Mouse (Mus musculus) intestine, embryonic 14.5 days (tissue): ENCODE data around the gene Gpx4. TPM values are rescaled to one million over a fixed set of nuclear protein-coding genes. Genes with fewer than 3 reads are reported as not detected.
A peak's percentile ranks its signal among the peaks of the same experiment; 100 is the strongest.

Experiments used
- ATAC-seq: fragments of 200-750 bp; cut with Nextera tagmentation; replicated peaks from 2 replicates; pipeline ENCODE4 v1.8.0; 2017; ENCODE audit warnings: low read depth, moderate number of reproducible peaks, moderate TSS enrichment, moderate library complexity; ENCODE audit not compliant: low FRiP score, low TSS enrichment
- DNase-seq: peaks from one replicate; pipeline ENCODE4 v3.0.0-alpha.2; 2018; ENCODE audit warnings: low spot score
- H3K27ac ChIP-seq: fragments of 300-500 bp; sonication (generic); 2 replicates; pipeline ENCODE4 v1.5.1; 2014; ENCODE audit warnings: low read depth, mild to moderate bottlenecking, control low read depth
- H3K27me3 ChIP-seq: fragments of 300-500 bp; sonication (generic); replicated peaks from 2 replicates; pipeline ENCODE4 v1.6.1; 2014; ENCODE audit warnings: low read length, control low read depth; ENCODE audit not compliant: control insufficient read depth, insufficient read depth
- H3K36me3 ChIP-seq: fragments of 300-500 bp; sonication (generic); 2 replicates; pipeline ENCODE4 v1.6.1; 2014; ENCODE audit warnings: low read length, control low read depth; ENCODE audit not compliant: control insufficient read depth, insufficient read depth
- H3K4me1 ChIP-seq: fragments of 300-500 bp; sonication (generic); replicated peaks from 2 replicates; pipeline ENCODE4 v1.6.1; 2014; ENCODE audit warnings: low read length, control low read depth, mixed read lengths; ENCODE audit not compliant: control insufficient read depth, insufficient read depth
- H3K4me2 ChIP-seq: fragments of 300-500 bp; sonication (generic); 2 replicates; pipeline ENCODE4 v1.6.1; 2014; ENCODE audit warnings: low read length
- H3K4me3 ChIP-seq: fragments of 300-500 bp; sonication (generic); 2 replicates; pipeline ENCODE4 v1.5.1; 2014; ENCODE audit warnings: low read depth, low read length, control low read depth, mixed read lengths
- H3K9ac ChIP-seq: fragments of 300-500 bp; sonication (generic); 2 replicates; pipeline ENCODE4 v1.6.1; 2014; ENCODE audit warnings: mild to moderate bottlenecking, low read length
- H3K9me3 ChIP-seq: fragments of 300-500 bp; sonication (generic); 2 replicates; pipeline ENCODE4 v1.6.1; 2016; ENCODE audit warnings: low read length, control low read depth; ENCODE audit not compliant: control insufficient read depth
- WGBS: fragments of 180-500 bp; shearing (Covaris S2); extraction: QIAGEN DNeasy Blood & Tissue Kit; methylation state at CpG from one replicate; pipeline ENCODE4 v1.1.7; 2014; 5-methylcytosine and 5-hydroxymethylcytosine counted together
- polyA plus RNA-seq: library from polyadenylated mRNA; unstranded; fragments of >200 nt; fragmentation: Nextera tagmentation; extraction: Ambion mirVana; gene quantifications from 2 replicates; pipeline ENCODE4 v1.2.1, GENCODE M21; 2014

Gene Gpx4
- polyA plus RNA-seq, 1 experiment from 2014 or later: 623 TPM

- ATAC-seq (no peak), DNase-seq (no peak)
- Histone ChIP-seq H3K4me1 (no peaks in the 10 kb centered on the region), H3K9ac (no peak overlapping the region), H3K27ac (no peak overlapping the region), H3K4me3 (no peak overlapping the region), H3K27me3 (no peaks in the 10 kb centered on the region), H3K4me2 (no peak overlapping the region), H3K9me3 (no peaks in the 10 kb centered on the region), H3K36me3 (0 out of 2 replicates have a peak, but pooled peaks cover 8% of the 10 kb centered on the region)
- 68% methylated on average over 10 of the region's 10 CpGs for WGBS
Measured at GRCm38 (mm10) chr10:80025463-80025862, 21.5 kb upstream of the Gpx4 start.

- DNase-seq (no peak), ATAC-seq (peak; percentile 22; the same call in 1 of the 2 replicates)
- H3K4me1 ChIP-seq: no peaks in the 10 kb centered on the region
- H3K27me3 ChIP-seq: no peaks in the 10 kb centered on the region
- WGBS: 65% methylated on average over 12 of the region's 12 CpGs
- H3K36me3 ChIP-seq: 0 out of 2 replicates have a peak, but pooled peaks cover 8% of the 10 kb centered on the region
- H3K9ac ChIP-seq: no peak overlapping the region
- no peaks in the 10 kb centered on the region for H3K9me3 ChIP-seq
- H3K4me3 ChIP-seq: no peak overlapping the region
- H3K27ac ChIP-seq: no peak overlapping the region
- H3K4me2 ChIP-seq: no peak overlapping the region
Measured at GRCm38 (mm10) chr10:80025889-80026288, 21.1 kb upstream of the Gpx4 start.

- Histone ChIP-seq H3K4me2 (no peak overlapping the region), H3K27ac (no peak overlapping the region), H3K36me3 (0 out of 2 replicates have a peak, but pooled peaks cover 5% of the 10 kb centered on the region), H3K4me3 (no peak overlapping the region), H3K27me3 (no peaks in the 10 kb centered on the region), H3K9ac (no peak overlapping the region), H3K9me3 (no peaks in the 10 kb centered on the region), H3K4me1 (peaks cover 5% of the 10 kb centered on the region)
- ATAC-seq: peak; percentile 16; the same call in 1 of the 2 replicates
- WGBS: 71% methylated on average over 20 of the region's 20 CpGs
- DNase-seq: no peak
Measured at GRCm38 (mm10) chr10:80027681-80028520, 19.1 kb upstream of the Gpx4 start.

- 0 out of 2 replicates have a peak, but pooled peaks cover 5% of the 10 kb centered on the region for H3K36me3 ChIP-seq
Measured at GRCm38 (mm10) chr10:80028521-80028846, 18.5 kb upstream of the Gpx4 start.

GRCm38 (mm10) chr10:80030191-80030590 lies 16.8 kb upstream of the Gpx4 start:
- no peak overlapping the region for H3K9ac ChIP-seq
- H3K27me3 ChIP-seq: no peaks in the 10 kb centered on the region
- DNase-seq: no peak
- ATAC-seq: no peak
- no peak overlapping the region for H3K27ac ChIP-seq
- no peak overlapping the region for H3K4me3 ChIP-seq
- peaks cover 13% of the 10 kb centered on the region for H3K36me3 ChIP-seq
- peaks cover 24% of the 10 kb centered on the region for H3K4me1 ChIP-seq
- H3K9me3 ChIP-seq: no peaks in the 10 kb centered on the region
- 90% methylated on average over 9 of the region's 9 CpGs for WGBS
- H3K4me2 ChIP-seq: no peak overlapping the region

More at GRCm38 (mm10) chr10:80028521-80028846, 18.5 kb upstream of the Gpx4 start:
- Histone ChIP-seq H3K4me1 (peaks cover 11% of the 10 kb centered on the region), H3K27ac (no peak overlapping the region), H3K4me2 (no peak overlapping the region), H3K9me3 (no peaks in the 10 kb centered on the region), H3K4me3 (no peak overlapping the region), H3K9ac (no peak overlapping the region), H3K27me3 (no peaks in the 10 kb centered on the region)
- 94% methylated on average over 13 of the region's 13 CpGs for WGBS
- no peak for DNase-seq
- ATAC-seq: no peak

GRCm38 (mm10) chr10:80030736-80031135 lies 16.2 kb upstream of the Gpx4 start:
- Histone ChIP-seq H3K27ac (no peak overlapping the region), H3K4me3 (no peak overlapping the region), H3K9ac (no peak overlapping the region), H3K27me3 (no peaks in the 10 kb centered on the region), H3K9me3 (no peaks in the 10 kb centered on the region), H3K4me1 (peaks cover 26% of the 10 kb centered on the region), H3K36me3 (peaks cover 19% of the 10 kb centered on the region), H3K4me2 (no peak overlapping the region)
- WGBS: 90% methylated on average over 17 of the region's 17 CpGs
- no peak for ATAC-seq
- no peak for DNase-seq

- DNase-seq (peak; percentile 68), ATAC-seq (peak; percentile 56)
- peak overlapping the region; percentile 1; the same call in 1 of the 2 replicates for H3K9ac ChIP-seq
- no peaks in the 10 kb centered on the region for H3K27me3 ChIP-seq
- 35% methylated on average over 5 of the region's 5 CpGs for WGBS
- no peaks in the 10 kb centered on the region for H3K9me3 ChIP-seq
- H3K36me3 ChIP-seq: peaks cover 41% of the 10 kb centered on the region
- H3K27ac ChIP-seq: peak overlapping the region; percentile 77
- H3K4me1 ChIP-seq: peaks cover 28% of the 10 kb centered on the region
- no peak overlapping the region for H3K4me3 ChIP-seq
- H3K4me2 ChIP-seq: peak overlapping the region; percentile 22
Measured at GRCm38 (mm10) chr10:80032799-80033480, 14.0 kb upstream of the Gpx4 start.

GRCm38 (mm10) chr10:80033511-80034391 lies 13.2 kb upstream of the Gpx4 start:
- Histone ChIP-seq H3K27me3 (no peaks in the 10 kb centered on the region), H3K27ac (peak overlapping the region; percentile 77), H3K9ac (no peak overlapping the region), H3K9me3 (no peaks in the 10 kb centered on the region), H3K4me1 (peaks cover 36% of the 10 kb centered on the region), H3K4me2 (peak overlapping the region; percentile 22), H3K4me3 (no peak overlapping the region), H3K36me3 (peaks cover 46% of the 10 kb centered on the region)
- DNase-seq (peak; percentile 74), ATAC-seq (peak; percentile 77)
- 31% methylated on average over 9 of the region's 9 CpGs for WGBS
